Mouse (Mus musculus) embryo, embryonic 11 days (tissue): ENCODE measurements around the gene Rps19.
"Not testable (repeated sequence)": the region's sequence is repeated elsewhere in the genome, so short reads cannot be mapped to it uniquely, and the experiment has no call there.

Source experiments
- DNase-seq: peaks from one replicate; pipeline ENCODE4 v3.0.0-alpha.2; 2015

The Rps19 gene

GRCm38 (mm10) chr7:24883896-24884692, at the start of gene Rps19:
Gene Rps19, plus strand, starts transcription at chr7:24884371.
- peak; percentile 100 for DNase-seq

GRCm38 (mm10) chr7:24838732-24839409, 45.3 kb upstream of the Rps19 start:
- DNase-seq = not testable (repeated sequence)

GRCm38 (mm10) chr7:24839410-24839808, 44.8 kb upstream of the Rps19 start:
- no peak for DNase-seq

GRCm38 (mm10) chr7:24840331-24840730, 43.8 kb upstream of the Rps19 start:
- no peak for DNase-seq

- DNase-seq = no peak
These were observed 43.2 kb upstream of the Rps19 start for GRCm38 (mm10) chr7:24841009-24841408.

GRCm38 (mm10) chr7:24844144-24844543, 40.0 kb upstream of the Rps19 start:
- no peak for DNase-seq

GRCm38 (mm10) chr7:24845181-24845580, 39.0 kb upstream of the Rps19 start:
- DNase-seq = no peak

GRCm38 (mm10) chr7:24845713-24846112, 38.5 kb upstream of the Rps19 start:
- DNase-seq = peak; percentile 62

- DNase-seq = not testable (repeated sequence)
These were observed 37.6 kb upstream of the Rps19 start for GRCm38 (mm10) chr7:24846576-24846975.

- peak; percentile 36 for DNase-seq
These were observed 34.0 kb upstream of the Rps19 start for GRCm38 (mm10) chr7:24850162-24850561.

- peak; percentile 62 for DNase-seq
These were observed 33.3 kb upstream of the Rps19 start for GRCm38 (mm10) chr7:24850899-24851303.

- DNase-seq = no peak
These were observed 32.4 kb upstream of the Rps19 start for GRCm38 (mm10) chr7:24851596-24852325.

- no peak for DNase-seq
These were observed 31.5 kb upstream of the Rps19 start for GRCm38 (mm10) chr7:24852557-24853232.

GRCm38 (mm10) chr7:24853233-24853563, 31.0 kb upstream of the Rps19 start:
- no peak for DNase-seq

GRCm38 (mm10) chr7:24853695-24854094, 30.5 kb upstream of the Rps19 start:
- peak; percentile 28 for DNase-seq

- DNase-seq = no peak
These were observed 27.6 kb upstream of the Rps19 start for GRCm38 (mm10) chr7:24856460-24857120.

- DNase-seq = no peak
These were observed 24.9 kb upstream of the Rps19 start for GRCm38 (mm10) chr7:24859234-24859633.

GRCm38 (mm10) chr7:24861913-24862312, 22.3 kb upstream of the Rps19 start, which contains the start of gene Gm9844:
Gene Gm9844, plus strand, starts transcription at chr7:24862213.
- no peak for DNase-seq

- DNase-seq = no peak
These were observed 21.3 kb upstream of the Rps19 start for GRCm38 (mm10) chr7:24862853-24863252.

GRCm38 (mm10) chr7:24864156-24864555, 20.0 kb upstream of the Rps19 start:
- peak; percentile 31 for DNase-seq

GRCm38 (mm10) chr7:24869080-24869479, 15.1 kb upstream of the Rps19 start:
- DNase-seq = no peak

GRCm38 (mm10) chr7:24869532-24870165, 14.5 kb upstream of the Rps19 start, which contains the start of the genes Lypd4 and Dmrtc2:
Gene Lypd4, minus strand, starts transcription at chr7:24869941.
Gene Dmrtc2, plus strand, starts transcription at chr7:24870057.
- DNase-seq = peak; percentile 28
